Mouse (Mus musculus): Measurements from ENCODE around the gene 2010315B03Rik. TPM values are rescaled to one million over a fixed set of nuclear protein-coding genes. Genes with fewer than 3 reads are reported as not detected.

2010315B03Rik gene
- 10.8 and 11.4 TPM in 2 replicates for polyA plus RNA-seq (2015; fragmentation: Nextera tagmentation; extraction: Ambion mirVana)

DNA sequence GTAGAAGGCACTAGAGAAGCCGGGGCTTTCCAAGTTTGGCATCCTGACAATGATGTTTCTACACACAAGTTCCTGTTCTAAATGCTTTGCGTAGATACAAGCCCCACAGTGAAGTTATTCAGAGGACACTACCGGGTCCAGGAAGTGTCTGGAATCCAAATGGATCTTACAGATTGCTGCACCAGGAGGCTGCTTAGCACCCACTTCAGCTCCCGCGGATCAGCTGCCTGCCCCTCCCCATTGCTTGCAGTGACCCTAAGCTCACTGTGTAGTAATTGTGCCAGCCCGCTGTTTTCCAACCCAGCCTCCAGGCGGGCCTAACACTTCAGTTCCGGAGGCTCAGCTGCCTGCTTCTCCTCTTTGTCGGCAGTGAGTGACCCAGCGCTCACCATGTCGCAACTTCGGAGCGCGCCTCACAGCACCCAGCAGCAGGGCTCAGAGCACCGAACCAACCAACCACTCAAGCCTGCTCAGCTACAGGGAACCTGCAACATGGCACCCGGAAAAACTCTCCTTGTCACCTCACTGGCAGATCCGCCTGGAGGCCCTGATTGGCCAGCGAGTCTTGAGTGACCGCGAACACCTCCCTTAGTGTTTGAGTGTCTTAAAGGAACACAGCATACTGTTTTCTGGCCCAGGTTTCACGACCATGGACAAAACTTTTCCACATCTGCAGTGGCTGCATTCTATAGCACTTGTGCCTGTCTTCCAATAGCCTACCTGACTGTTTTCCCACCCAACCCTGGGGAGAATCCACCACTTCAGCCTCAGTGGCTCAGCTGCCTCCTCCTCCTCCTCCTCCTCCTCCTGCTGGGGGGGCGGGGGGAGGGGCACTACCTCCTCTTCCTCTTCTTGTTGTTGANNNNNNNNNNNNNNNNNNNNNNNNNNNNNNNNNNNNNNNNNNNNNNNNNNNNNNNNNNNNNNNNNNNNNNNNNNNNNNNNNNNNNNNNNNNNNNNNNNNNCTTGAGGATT, at the start of gene 2010315B03Rik:
Gene 2010315B03Rik, minus strand, starts transcription at position 526 of the 972 bp plus-strand sequence.
- under 1% methylated on average over 21 of the region's 22 CpGs for WGBS
- H3K27me3 ChIP-seq (replicated peaks; ENCODE audit: control insufficient read depth, insufficient read depth, low read length), result no peaks in the 10 kb centered on the region
- H3K4me3 ChIP-seq (replicated peaks; ENCODE audit: low read length), result peak within 1 kb of the TSS; percentile 81
- peak within 1 kb of the TSS; percentile 84 for H3K27ac ChIP-seq (ENCODE audit: low read length)
- peaks cover 13% of the 10 kb centered on the region for H3K4me1 ChIP-seq (replicated peaks; ENCODE audit: control insufficient read depth, insufficient read depth, low read length)
- H3K9me3 ChIP-seq (ENCODE audit: control insufficient read depth, low read length), result 0 out of 2 replicates have a peak, but pooled peaks cover 3% of the 10 kb centered on the region
- H3K9ac ChIP-seq (replicated peaks; ENCODE audit: low read depth, low read length), result peak within 1 kb of the TSS; percentile 80
- ATAC-seq, result peak; percentile 99
- H3K36me3 ChIP-seq (ENCODE audit: control insufficient read depth, insufficient read depth), result no peaks in the 10 kb centered on the region
- peak within 1 kb of the TSS; percentile 66 for H3K4me2 ChIP-seq (ENCODE audit: low read length)

- Histone ChIP-seq H3K36me3 (ENCODE audit: control insufficient read depth, insufficient read depth) (no peaks in the 10 kb centered on the region), H3K27me3 (replicated peaks; ENCODE audit: control insufficient read depth, insufficient read depth, low read length) (no peaks in the 10 kb centered on the region), H3K27ac (ENCODE audit: low read length) (no peak overlapping the region), H3K4me3 (replicated peaks; ENCODE audit: low read length) (peak overlapping the region; percentile 81), H3K9ac (replicated peaks; ENCODE audit: low read depth, low read length) (peak overlapping the region; percentile 80; the same call in 1 of the 2 replicates), H3K4me1 (replicated peaks; ENCODE audit: control insufficient read depth, insufficient read depth, low read length) (peaks cover 13% of the 10 kb centered on the region), H3K4me2 (ENCODE audit: low read length) (peak overlapping the region; percentile 66), H3K9me3 (ENCODE audit: control insufficient read depth, low read length) (no peaks in the 10 kb centered on the region)
- no peak for ATAC-seq
These were observed 994 bp downstream of the 2010315B03Rik start for GRCm38 (mm10) chr9:124311502-124311901.

- no peak overlapping the region for H3K4me2 ChIP-seq (ENCODE audit: low read length)
- H3K4me1 ChIP-seq (replicated peaks; ENCODE audit: control insufficient read depth, insufficient read depth, low read length), result no peaks in the 10 kb centered on the region
- H3K27ac ChIP-seq (ENCODE audit: low read length), result no peak overlapping the region
- no peak for ATAC-seq
- H3K9ac ChIP-seq (replicated peaks; ENCODE audit: low read depth, low read length), result no peak overlapping the region
- H3K27me3 ChIP-seq (replicated peaks; ENCODE audit: control insufficient read depth, insufficient read depth, low read length), result no peaks in the 10 kb centered on the region
- no peaks in the 10 kb centered on the region; the same call in 1 of the 2 replicates for H3K9me3 ChIP-seq (ENCODE audit: control insufficient read depth, low read length)
- peaks cover 6% of the 10 kb centered on the region for H3K36me3 ChIP-seq (ENCODE audit: control insufficient read depth, insufficient read depth)
- H3K4me3 ChIP-seq (replicated peaks; ENCODE audit: low read length), result no peak overlapping the region
These were observed 24.2 kb downstream of the 2010315B03Rik start for GRCm38 (mm10) chr9:124288329-124288728.

DNA sequence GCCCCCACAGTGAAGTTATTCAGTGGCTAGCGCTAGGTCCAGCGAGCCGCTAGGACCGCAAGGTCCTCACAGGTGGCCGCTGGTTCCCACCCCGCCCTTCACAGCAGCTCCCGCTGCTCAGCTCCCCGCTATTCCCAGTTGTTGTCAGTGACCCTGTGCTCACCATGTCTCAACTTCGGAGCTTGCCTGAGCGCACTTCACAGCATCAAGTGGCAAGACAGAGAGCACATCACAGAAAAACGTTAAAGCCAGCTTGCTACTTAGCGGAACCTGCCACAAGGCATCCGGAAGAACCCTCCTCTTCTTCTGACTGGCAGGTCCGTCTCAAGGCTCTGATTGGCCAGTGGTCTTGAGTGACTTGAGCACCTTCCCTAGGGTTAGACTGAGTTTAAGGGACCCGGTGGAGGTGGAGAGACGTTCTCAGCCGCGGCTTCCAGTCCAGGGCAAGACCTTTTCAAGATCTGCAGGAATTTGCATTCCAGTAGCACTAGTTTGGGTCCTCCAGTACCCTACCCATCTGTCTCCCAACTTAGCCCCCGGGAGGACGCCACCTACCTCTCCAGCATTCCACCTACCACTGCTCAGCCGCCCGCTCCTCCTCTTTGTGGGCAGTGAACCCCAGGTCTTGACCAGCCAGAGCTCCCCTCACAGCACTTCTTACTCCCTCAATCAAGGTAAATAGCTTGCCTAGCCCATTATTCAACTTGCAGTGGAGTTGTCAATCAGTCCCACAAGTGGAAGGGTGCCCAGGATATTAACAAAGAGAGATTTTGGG, 30.4 kb downstream of the 2010315B03Rik start:
- Histone ChIP-seq H3K9ac (replicated peaks; ENCODE audit: low read depth, low read length) (peak overlapping the region; percentile 82), H3K4me2 (ENCODE audit: low read length) (peak overlapping the region; percentile 91), H3K27me3 (replicated peaks; ENCODE audit: control insufficient read depth, insufficient read depth, low read length) (no peaks in the 10 kb centered on the region), H3K4me1 (replicated peaks; ENCODE audit: control insufficient read depth, insufficient read depth, low read length) (peaks cover 16% of the 10 kb centered on the region), H3K27ac (ENCODE audit: low read length) (peak overlapping the region; percentile 88), H3K9me3 (ENCODE audit: control insufficient read depth, low read length) (peaks cover 6% of the 10 kb centered on the region), H3K4me3 (replicated peaks; ENCODE audit: low read length) (peak overlapping the region; percentile 92), H3K36me3 (ENCODE audit: control insufficient read depth, insufficient read depth) (peaks cover 10% of the 10 kb centered on the region)
- peak; percentile 99 for ATAC-seq
- under 1% methylated on average over 22 of the region's 22 CpGs for WGBS

GRCm38 (mm10) chr9:124281448-124281791, 31.1 kb downstream of the 2010315B03Rik start:
- H3K4me2 ChIP-seq (ENCODE audit: low read length), result peak overlapping the region; percentile 91
- peak overlapping the region; percentile 88 for H3K27ac ChIP-seq (ENCODE audit: low read length)
- H3K4me1 ChIP-seq (replicated peaks; ENCODE audit: control insufficient read depth, insufficient read depth, low read length), result peaks cover 16% of the 10 kb centered on the region
- ATAC-seq, result peak; percentile 4; the same call in 1 of the 2 replicates
- peaks cover 8% of the 10 kb centered on the region for H3K9me3 ChIP-seq (ENCODE audit: control insufficient read depth, low read length)
- WGBS, result 18% methylated on average over 1 of the region's 1 CpGs
- H3K4me3 ChIP-seq (replicated peaks; ENCODE audit: low read length), result peak overlapping the region; percentile 92
- peak overlapping the region; percentile 82 for H3K9ac ChIP-seq (replicated peaks; ENCODE audit: low read depth, low read length)
- peaks cover 10% of the 10 kb centered on the region for H3K36me3 ChIP-seq (ENCODE audit: control insufficient read depth, insufficient read depth)
- H3K27me3 ChIP-seq (replicated peaks; ENCODE audit: control insufficient read depth, insufficient read depth, low read length), result no peaks in the 10 kb centered on the region

DNA sequence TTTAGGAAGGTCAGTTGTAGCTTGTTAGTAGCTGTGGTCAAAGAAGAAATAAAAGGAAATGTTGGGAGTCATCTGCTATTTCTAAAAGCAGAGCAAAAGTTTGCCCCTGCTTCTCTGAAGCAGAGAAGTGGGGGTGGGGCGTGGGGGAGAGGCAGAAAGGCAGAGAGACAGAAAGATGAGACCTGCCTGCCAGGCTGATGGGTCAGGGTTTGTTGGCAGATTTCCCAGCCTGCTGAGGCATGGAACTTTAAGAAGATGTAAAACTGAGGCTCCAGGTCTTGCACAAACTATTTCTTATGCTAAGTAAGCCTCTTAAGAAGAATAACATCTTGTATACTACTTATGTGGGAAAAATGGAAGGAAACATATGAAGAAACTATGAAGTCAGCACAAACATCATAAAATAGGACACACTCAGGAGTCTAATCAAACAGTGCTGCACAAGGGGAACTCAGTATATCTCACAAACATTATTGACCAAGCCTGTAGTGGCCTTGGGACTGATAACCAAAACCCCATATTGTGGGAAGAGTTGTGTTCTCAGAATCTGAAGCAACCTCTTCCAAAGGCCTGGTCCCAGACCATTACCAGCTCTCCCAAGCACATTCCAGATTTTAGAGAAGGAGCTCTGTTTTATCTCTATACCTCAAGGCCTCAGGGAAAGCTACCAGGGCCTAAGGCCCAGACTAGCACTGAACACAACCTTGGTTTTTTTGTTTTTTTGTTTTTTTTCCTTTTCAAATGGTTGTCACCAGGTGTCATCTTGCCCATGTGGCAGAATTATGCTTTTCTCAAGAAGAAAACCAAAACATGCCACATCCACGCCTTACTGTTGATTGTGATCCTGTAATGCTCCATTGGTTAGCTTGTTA, 31.7 kb downstream of the 2010315B03Rik start:
- peak overlapping the region; percentile 82 for H3K9ac ChIP-seq (replicated peaks; ENCODE audit: low read depth, low read length)
- H3K9me3 ChIP-seq (ENCODE audit: control insufficient read depth, low read length), result peaks cover 9% of the 10 kb centered on the region
- H3K4me2 ChIP-seq (ENCODE audit: low read length), result peak overlapping the region; percentile 91
- H3K27ac ChIP-seq (ENCODE audit: low read length), result no peak overlapping the region
- no peaks in the 10 kb centered on the region for H3K27me3 ChIP-seq (replicated peaks; ENCODE audit: control insufficient read depth, insufficient read depth, low read length)
- 73% methylated on average over 2 of the region's 2 CpGs for WGBS
- H3K4me1 ChIP-seq (replicated peaks; ENCODE audit: control insufficient read depth, insufficient read depth, low read length), result peaks cover 16% of the 10 kb centered on the region
- peaks cover 10% of the 10 kb centered on the region for H3K36me3 ChIP-seq (ENCODE audit: control insufficient read depth, insufficient read depth)
- ATAC-seq, result no peak
- peak overlapping the region; percentile 92 for H3K4me3 ChIP-seq (replicated peaks; ENCODE audit: low read length)

- Histone ChIP-seq H3K27me3 (replicated peaks; ENCODE audit: control insufficient read depth, insufficient read depth, low read length) (no peaks in the 10 kb centered on the region), H3K36me3 (ENCODE audit: control insufficient read depth, insufficient read depth) (peaks cover 10% of the 10 kb centered on the region), H3K4me3 (replicated peaks; ENCODE audit: low read length) (no peak overlapping the region), H3K4me1 (replicated peaks; ENCODE audit: control insufficient read depth, insufficient read depth, low read length) (peaks cover 16% of the 10 kb centered on the region), H3K9me3 (ENCODE audit: control insufficient read depth, low read length) (peaks cover 12% of the 10 kb centered on the region), H3K4me2 (ENCODE audit: low read length) (no peak overlapping the region), H3K9ac (replicated peaks; ENCODE audit: low read depth, low read length) (no peak overlapping the region), H3K27ac (ENCODE audit: low read length) (no peak overlapping the region)
- no peak for ATAC-seq
- WGBS, result 51% methylated on average over 2 of the region's 2 CpGs
These were observed 33.2 kb downstream of the 2010315B03Rik start for GRCm38 (mm10) chr9:124279300-124279699.

GRCm38 (mm10) chr9:124275064-124275463, 37.4 kb downstream of the 2010315B03Rik start:
- WGBS, result 98% methylated on average over 2 of the region's 2 CpGs
- H3K9me3 ChIP-seq (ENCODE audit: control insufficient read depth, low read length), result peaks cover 37% of the 10 kb centered on the region
- peaks cover 19% of the 10 kb centered on the region for H3K36me3 ChIP-seq (ENCODE audit: control insufficient read depth, insufficient read depth)
- H3K4me3 ChIP-seq (replicated peaks; ENCODE audit: low read length), result no peak overlapping the region
- H3K9ac ChIP-seq (replicated peaks; ENCODE audit: low read depth, low read length), result no peak overlapping the region
- H3K27me3 ChIP-seq (replicated peaks; ENCODE audit: control insufficient read depth, insufficient read depth, low read length), result no peaks in the 10 kb centered on the region
- no peak overlapping the region for H3K27ac ChIP-seq (ENCODE audit: low read length)
- ATAC-seq, result no peak
- H3K4me2 ChIP-seq (ENCODE audit: low read length), result no peak overlapping the region
- H3K4me1 ChIP-seq (replicated peaks; ENCODE audit: control insufficient read depth, insufficient read depth, low read length), result no peaks in the 10 kb centered on the region; the same call in 1 of the 2 replicates
